Mouse (Mus musculus): ENCODE measurements around the gene Snx32. TPM values are rescaled to one million over a fixed set of nuclear protein-coding genes. Genes with fewer than 3 reads are reported as not detected.

Snx32 gene
- polyA plus RNA-seq, 1 experiment from 2014 or later: 116 TPM

DNA sequence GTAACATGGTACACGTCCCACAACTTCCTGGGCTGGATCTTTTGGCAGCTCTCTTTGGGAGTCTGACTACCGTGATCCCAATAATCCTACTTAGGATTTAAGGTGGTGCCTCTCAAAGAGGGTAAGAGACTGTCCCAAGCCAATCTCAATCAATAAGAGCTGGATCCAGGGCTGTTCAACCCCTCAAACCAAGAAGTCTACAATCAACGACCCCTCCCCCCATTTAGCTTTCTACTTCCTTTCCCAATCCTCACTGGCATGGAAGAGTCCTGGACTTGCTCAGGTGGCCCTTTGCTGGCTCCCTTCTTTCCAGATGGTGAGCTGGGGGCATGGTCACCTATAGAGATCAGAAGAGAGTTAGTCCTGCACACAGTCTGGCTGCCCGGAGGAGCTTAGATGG, 23.6 kb downstream of the Snx32 start:
- H3K36me3 ChIP-seq (ENCODE audit: control insufficient read depth, insufficient read depth, low read length): peaks cover 20% of the 10 kb centered on the region
- no peak overlapping the region for H3K4me3 ChIP-seq (ENCODE audit: low read depth, low read length)
- no peaks in the 10 kb centered on the region for H3K27me3 ChIP-seq (ENCODE audit: control insufficient read depth, insufficient read depth, low read depth, low read length)
- ATAC-seq: no peak
- WGBS: 92% methylated on average over 4 of the region's 4 CpGs
- H3K9ac ChIP-seq (ENCODE audit: low read depth, low read length): no peak overlapping the region
- 0 out of 2 replicates have a peak overlapping the region, but pooled peaks have one; percentile 5 for H3K4me2 ChIP-seq (ENCODE audit: low read length)
- peaks cover 25% of the 10 kb centered on the region for H3K4me1 ChIP-seq (ENCODE audit: control insufficient read depth, insufficient read depth, low read length)
- no peaks in the 10 kb centered on the region for H3K9me3 ChIP-seq (replicated peaks; ENCODE audit: control insufficient read depth, low read length, poor library complexity, severe bottlenecking)
- H3K27ac ChIP-seq (ENCODE audit: low read length): no peak overlapping the region

DNA sequence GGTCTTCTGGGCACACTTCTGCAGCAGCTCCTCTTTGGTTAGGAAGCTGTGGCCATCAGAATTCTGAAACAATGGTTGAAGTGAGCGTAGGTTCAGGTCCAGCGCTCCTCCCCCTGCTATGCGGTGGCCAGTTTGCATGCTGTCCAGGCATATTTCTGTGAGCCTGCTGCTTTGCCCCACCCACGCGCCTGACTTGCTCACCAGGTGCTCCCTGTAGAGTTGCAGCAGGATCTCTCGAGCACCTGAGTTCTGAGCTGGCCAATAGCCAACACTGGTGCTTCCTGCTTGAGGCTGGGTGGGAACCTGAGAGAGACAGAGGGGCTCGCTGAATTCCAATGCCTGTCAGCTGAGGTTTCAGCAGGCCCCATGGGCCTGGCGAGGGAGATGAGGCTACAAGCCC, 24.1 kb downstream of the Snx32 start:
- H3K9ac ChIP-seq (ENCODE audit: low read depth, low read length): no peak overlapping the region
- WGBS: 89% methylated on average over 8 of the region's 8 CpGs

DNA sequence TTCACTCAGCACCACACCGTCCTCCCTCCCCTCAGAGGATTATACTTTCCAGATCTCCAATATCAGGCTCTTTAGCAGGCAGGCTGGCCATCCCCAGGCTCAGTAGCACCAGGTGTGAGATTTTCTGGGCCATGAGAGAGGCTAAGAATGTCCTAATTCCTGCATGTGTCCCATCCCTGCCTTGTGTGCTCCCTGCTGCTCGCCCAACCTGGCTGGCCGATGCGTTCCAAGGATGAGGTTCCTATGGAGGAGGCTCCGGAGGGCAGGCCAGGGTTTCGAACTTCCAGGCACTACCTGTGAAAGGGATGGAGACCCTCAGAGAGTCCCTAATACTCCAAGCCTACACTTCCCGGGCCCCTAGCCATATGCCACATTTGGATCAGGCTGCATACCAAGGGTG, 24.5 kb downstream of the Snx32 start:
- WGBS: 89% methylated on average over 7 of the region's 7 CpGs
- no peak overlapping the region for H3K27ac ChIP-seq (ENCODE audit: low read length)
- H3K4me3 ChIP-seq (ENCODE audit: low read depth, low read length): no peak overlapping the region
- H3K4me2 ChIP-seq (ENCODE audit: low read length): no peak overlapping the region
- H3K36me3 ChIP-seq (ENCODE audit: control insufficient read depth, insufficient read depth, low read length): peaks cover 22% of the 10 kb centered on the region
- H3K9me3 ChIP-seq (replicated peaks; ENCODE audit: control insufficient read depth, low read length, poor library complexity, severe bottlenecking): no peaks in the 10 kb centered on the region
- H3K27me3 ChIP-seq (ENCODE audit: control insufficient read depth, insufficient read depth, low read depth, low read length): no peaks in the 10 kb centered on the region
- H3K4me1 ChIP-seq (ENCODE audit: control insufficient read depth, insufficient read depth, low read length): peaks cover 23% of the 10 kb centered on the region
- ATAC-seq: no peak
- H3K9ac ChIP-seq (ENCODE audit: low read depth, low read length): no peak overlapping the region

More for the DNA sequence above, 24.1 kb downstream of the Snx32 start:
- no peak overlapping the region for H3K4me3 ChIP-seq (ENCODE audit: low read depth, low read length)
- no peaks in the 10 kb centered on the region for H3K9me3 ChIP-seq (replicated peaks; ENCODE audit: control insufficient read depth, low read length, poor library complexity, severe bottlenecking)
- peaks cover 23% of the 10 kb centered on the region for H3K4me1 ChIP-seq (ENCODE audit: control insufficient read depth, insufficient read depth, low read length)
- no peak overlapping the region for H3K27ac ChIP-seq (ENCODE audit: low read length)
- H3K4me2 ChIP-seq (ENCODE audit: low read length): no peak overlapping the region
- ATAC-seq: no peak
- H3K36me3 ChIP-seq (ENCODE audit: control insufficient read depth, insufficient read depth, low read length): peaks cover 22% of the 10 kb centered on the region
- H3K27me3 ChIP-seq (ENCODE audit: control insufficient read depth, insufficient read depth, low read depth, low read length): no peaks in the 10 kb centered on the region

- H3K36me3 ChIP-seq (ENCODE audit: control insufficient read depth, insufficient read depth, low read length): peaks cover 23% of the 10 kb centered on the region
- no peaks in the 10 kb centered on the region for H3K9me3 ChIP-seq (replicated peaks; ENCODE audit: control insufficient read depth, low read length, poor library complexity, severe bottlenecking)
- H3K9ac ChIP-seq (ENCODE audit: low read depth, low read length): no peak overlapping the region
- no peak overlapping the region for H3K4me2 ChIP-seq (ENCODE audit: low read length)
- peaks cover 23% of the 10 kb centered on the region for H3K4me1 ChIP-seq (ENCODE audit: control insufficient read depth, insufficient read depth, low read length)
- 94% methylated on average over 8 of the region's 8 CpGs for WGBS
- no peak overlapping the region for H3K27ac ChIP-seq (ENCODE audit: low read length)
- H3K4me3 ChIP-seq (ENCODE audit: low read depth, low read length): no peak overlapping the region
- H3K27me3 ChIP-seq (ENCODE audit: control insufficient read depth, insufficient read depth, low read depth, low read length): no peaks in the 10 kb centered on the region
- ATAC-seq: no peak
Observed at GRCm38 (mm10) chr19:5485371-5485770, 25.0 kb downstream of the Snx32 start.

- WGBS: 93% methylated on average over 5 of the region's 5 CpGs
- Histone ChIP-seq H3K9ac (ENCODE audit: low read depth, low read length) (no peak overlapping the region), H3K36me3 (ENCODE audit: control insufficient read depth, insufficient read depth, low read length) (peaks cover 26% of the 10 kb centered on the region), H3K4me1 (ENCODE audit: control insufficient read depth, insufficient read depth, low read length) (peaks cover 20% of the 10 kb centered on the region), H3K27me3 (ENCODE audit: control insufficient read depth, insufficient read depth, low read depth, low read length) (no peaks in the 10 kb centered on the region), H3K9me3 (replicated peaks; ENCODE audit: control insufficient read depth, low read length, poor library complexity, severe bottlenecking) (no peaks in the 10 kb centered on the region), H3K27ac (ENCODE audit: low read length) (no peak overlapping the region), H3K4me3 (ENCODE audit: low read depth, low read length) (no peak overlapping the region), H3K4me2 (ENCODE audit: low read length) (no peak overlapping the region)
- no peak for ATAC-seq
Observed at GRCm38 (mm10) chr19:5484496-5484895, 25.8 kb downstream of the Snx32 start.

GRCm38 (mm10) chr19:5483386-5484359, 26.7 kb downstream of the Snx32 start:
- 94% methylated on average over 19 of the region's 19 CpGs for WGBS

GRCm38 (mm10) chr19:5481398-5481797, 28.9 kb downstream of the Snx32 start:
- WGBS: 93% methylated on average over 10 of the region's 10 CpGs
- H3K4me1 ChIP-seq (ENCODE audit: control insufficient read depth, insufficient read depth, low read length): peaks cover 2% of the 10 kb centered on the region; the same call in 1 of the 2 replicates
- no peak overlapping the region for H3K9ac ChIP-seq (ENCODE audit: low read depth, low read length)
- H3K4me3 ChIP-seq (ENCODE audit: low read depth, low read length): no peak overlapping the region
- ATAC-seq: no peak
- H3K9me3 ChIP-seq (replicated peaks; ENCODE audit: control insufficient read depth, low read length, poor library complexity, severe bottlenecking): no peaks in the 10 kb centered on the region
- no peaks in the 10 kb centered on the region for H3K27me3 ChIP-seq (ENCODE audit: control insufficient read depth, insufficient read depth, low read depth, low read length)
- peaks cover 30% of the 10 kb centered on the region for H3K36me3 ChIP-seq (ENCODE audit: control insufficient read depth, insufficient read depth, low read length)
- H3K27ac ChIP-seq (ENCODE audit: low read length): no peak overlapping the region
- H3K4me2 ChIP-seq (ENCODE audit: low read length): no peak overlapping the region

More at GRCm38 (mm10) chr19:5483386-5484359, 26.7 kb downstream of the Snx32 start:
- Histone ChIP-seq H3K4me2 (ENCODE audit: low read length) (no peak overlapping the region), H3K9ac (ENCODE audit: low read depth, low read length) (no peak overlapping the region), H3K4me3 (ENCODE audit: low read depth, low read length) (no peak overlapping the region), H3K36me3 (ENCODE audit: control insufficient read depth, insufficient read depth, low read length) (peaks cover 27% of the 10 kb centered on the region), H3K27ac (ENCODE audit: low read length) (no peak overlapping the region), H3K9me3 (replicated peaks; ENCODE audit: control insufficient read depth, low read length, poor library complexity, severe bottlenecking) (no peaks in the 10 kb centered on the region), H3K4me1 (ENCODE audit: control insufficient read depth, insufficient read depth, low read length) (peaks cover 17% of the 10 kb centered on the region), H3K27me3 (ENCODE audit: control insufficient read depth, insufficient read depth, low read depth, low read length) (no peaks in the 10 kb centered on the region)
- no peak for ATAC-seq

GRCm38 (mm10) chr19:5480016-5480415, 30.3 kb downstream of the Snx32 start:
- peaks cover 7% of the 10 kb centered on the region for H3K4me1 ChIP-seq (ENCODE audit: control insufficient read depth, insufficient read depth, low read length)
- H3K4me2 ChIP-seq (ENCODE audit: low read length): no peak overlapping the region
- H3K9me3 ChIP-seq (replicated peaks; ENCODE audit: control insufficient read depth, low read length, poor library complexity, severe bottlenecking): no peaks in the 10 kb centered on the region
- no peak for ATAC-seq
- H3K4me3 ChIP-seq (ENCODE audit: low read depth, low read length): no peak overlapping the region
- H3K27me3 ChIP-seq (ENCODE audit: control insufficient read depth, insufficient read depth, low read depth, low read length): no peaks in the 10 kb centered on the region
- peaks cover 30% of the 10 kb centered on the region for H3K36me3 ChIP-seq (ENCODE audit: control insufficient read depth, insufficient read depth, low read length)
- 89% methylated on average over 10 of the region's 10 CpGs for WGBS
- no peak overlapping the region for H3K27ac ChIP-seq (ENCODE audit: low read length)
- H3K9ac ChIP-seq (ENCODE audit: low read depth, low read length): no peak overlapping the region

DNA sequence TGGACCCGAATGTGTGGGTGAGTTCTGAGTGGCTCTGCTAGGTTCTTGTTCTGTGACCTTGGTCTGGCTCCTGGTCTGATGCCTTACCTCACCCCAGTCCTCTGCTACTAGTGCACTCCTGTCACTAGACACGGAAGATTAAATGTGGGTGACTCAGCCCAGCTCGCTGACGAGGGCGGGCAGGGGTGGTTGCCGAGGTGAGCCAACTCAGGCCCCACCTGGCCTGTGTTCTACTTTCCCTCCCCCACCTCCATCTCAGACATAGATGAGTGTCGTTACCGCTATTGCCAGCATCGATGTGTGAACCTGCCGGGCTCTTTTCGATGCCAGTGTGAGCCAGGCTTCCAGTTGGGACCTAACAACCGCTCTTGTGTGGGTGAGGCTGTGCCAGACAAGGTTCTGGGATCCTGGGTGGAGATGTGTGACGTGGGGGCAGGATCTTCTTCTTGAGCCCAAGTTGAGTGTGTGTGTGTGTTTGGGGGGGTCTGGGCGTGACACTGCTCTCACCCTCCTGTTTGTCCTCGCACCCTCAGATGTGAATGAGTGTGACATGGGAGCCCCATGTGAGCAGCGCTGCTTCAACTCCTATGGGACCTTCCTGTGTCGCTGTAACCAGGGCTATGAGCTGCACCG, 32.6 kb downstream of the Snx32 start:
- no peak for ATAC-seq
- H3K9me3 ChIP-seq (replicated peaks; ENCODE audit: control insufficient read depth, low read length, poor library complexity, severe bottlenecking): no peaks in the 10 kb centered on the region
- H3K27ac ChIP-seq (ENCODE audit: low read length): no peak overlapping the region
- no peak overlapping the region for H3K4me3 ChIP-seq (ENCODE audit: low read depth, low read length)
- H3K4me1 ChIP-seq (ENCODE audit: control insufficient read depth, insufficient read depth, low read length): peaks cover 12% of the 10 kb centered on the region
- H3K4me2 ChIP-seq (ENCODE audit: low read length): no peak overlapping the region
- no peak overlapping the region for H3K9ac ChIP-seq (ENCODE audit: low read depth, low read length)
- no peaks in the 10 kb centered on the region for H3K27me3 ChIP-seq (ENCODE audit: control insufficient read depth, insufficient read depth, low read depth, low read length)
- whole genome bisulfite sequencing: 92% methylated on average over 18 of the region's 18 CpGs
- H3K36me3 ChIP-seq (ENCODE audit: control insufficient read depth, insufficient read depth, low read length): peaks cover 17% of the 10 kb centered on the region
